Mouse (Mus musculus): ENCODE results near the gene Gins2. TPM values are rescaled to one million over a fixed set of nuclear protein-coding genes. Genes with fewer than 3 reads are reported as not detected.
A peak's percentile ranks its signal among the peaks of the same experiment; 100 is the strongest.

Gins2 gene
- polyA plus RNA-seq (2015; fragmentation: Nextera tagmentation; extraction: Ambion mirVana): 76.4 and 76.5 TPM in 2 replicates

GRCm38 (mm10) chr8:120588908-120589771 lies at the start of gene Gins2:
Gins2 (minus strand) TSS chr8:120589304.
- peak within 1 kb of the TSS; percentile 84 for H3K9ac ChIP-seq (ENCODE audit: low read length)
- H3K27me3 ChIP-seq (ENCODE audit: control insufficient read depth, insufficient read depth, low read length): no peaks in the 10 kb centered on the region
- WGBS: under 1% methylated on average over 67 of the region's 67 CpGs
- peak within 1 kb of the TSS; percentile 94 for H3K4me2 ChIP-seq (ENCODE audit: low read depth, low read length)
- H3K36me3 ChIP-seq (ENCODE audit: control insufficient read depth, insufficient read depth, low read length): 0 out of 2 replicates have a peak, but pooled peaks cover 6% of the 10 kb centered on the region
- ATAC-seq (ENCODE audit: insufficient read depth, low FRiP score): peak; percentile 98
- H3K9me3 ChIP-seq (replicated peaks; ENCODE audit: control insufficient read depth, low read length): no peaks in the 10 kb centered on the region
- H3K4me1 ChIP-seq (ENCODE audit: control insufficient read depth, insufficient read depth, low read length): peaks cover 11% of the 10 kb centered on the region
- H3K4me3 ChIP-seq (replicated peaks; ENCODE audit: low read length): peak within 1 kb of the TSS; percentile 79
- H3K27ac ChIP-seq (ENCODE audit: low read length): peak within 1 kb of the TSS; percentile 50

- under 1% methylated on average over 39 of the region's 42 CpGs for WGBS
- Histone ChIP-seq H3K4me3 (replicated peaks; ENCODE audit: low read length) (peak overlapping the region; percentile 65), H3K27ac (ENCODE audit: low read length) (no peak overlapping the region), H3K4me2 (ENCODE audit: low read depth, low read length) (peak overlapping the region; percentile 100), H3K9me3 (replicated peaks; ENCODE audit: control insufficient read depth, low read length) (no peaks in the 10 kb centered on the region), H3K9ac (ENCODE audit: low read length) (peak overlapping the region; percentile 79), H3K4me1 (ENCODE audit: control insufficient read depth, insufficient read depth, low read length) (peaks cover 8% of the 10 kb centered on the region), H3K36me3 (ENCODE audit: control insufficient read depth, insufficient read depth, low read length) (no peaks in the 10 kb centered on the region), H3K27me3 (ENCODE audit: control insufficient read depth, insufficient read depth, low read length) (peaks cover 5% of the 10 kb centered on the region)
- ATAC-seq (ENCODE audit: insufficient read depth, low FRiP score): peak; percentile 63
These were observed 45.3 kb upstream of the Gins2 start for GRCm38 (mm10) chr8:120634329-120634839.

GRCm38 (mm10) chr8:120633665-120634271 lies 44.7 kb upstream of the Gins2 start:
- no peaks in the 10 kb centered on the region for H3K36me3 ChIP-seq (ENCODE audit: control insufficient read depth, insufficient read depth, low read length)
- 2% methylated on average over 44 of the region's 44 CpGs for WGBS
- H3K9ac ChIP-seq (ENCODE audit: low read length): peak overlapping the region; percentile 79
- H3K27ac ChIP-seq (ENCODE audit: low read length): no peak overlapping the region
- peak; percentile 12; the same call in 1 of the 2 replicates for ATAC-seq (ENCODE audit: insufficient read depth, low FRiP score)
- H3K4me1 ChIP-seq (ENCODE audit: control insufficient read depth, insufficient read depth, low read length): peaks cover 8% of the 10 kb centered on the region
- H3K4me3 ChIP-seq (replicated peaks; ENCODE audit: low read length): peak overlapping the region; percentile 65
- H3K9me3 ChIP-seq (replicated peaks; ENCODE audit: control insufficient read depth, low read length): no peaks in the 10 kb centered on the region
- H3K27me3 ChIP-seq (ENCODE audit: control insufficient read depth, insufficient read depth, low read length): peaks cover 5% of the 10 kb centered on the region
- H3K4me2 ChIP-seq (ENCODE audit: low read depth, low read length): peak overlapping the region; percentile 100

- H3K9me3 ChIP-seq (replicated peaks; ENCODE audit: control insufficient read depth, low read length): no peaks in the 10 kb centered on the region
- no peak overlapping the region; the same call in 1 of the 2 replicates for H3K9ac ChIP-seq (ENCODE audit: low read length)
- no peak for ATAC-seq (ENCODE audit: insufficient read depth, low FRiP score)
- 42% methylated on average over 17 of the region's 17 CpGs for WGBS
- H3K27ac ChIP-seq (ENCODE audit: low read length): no peak overlapping the region
- peak overlapping the region; percentile 100 for H3K4me2 ChIP-seq (ENCODE audit: low read depth, low read length)
- peaks cover 5% of the 10 kb centered on the region for H3K27me3 ChIP-seq (ENCODE audit: control insufficient read depth, insufficient read depth, low read length)
- no peaks in the 10 kb centered on the region for H3K36me3 ChIP-seq (ENCODE audit: control insufficient read depth, insufficient read depth, low read length)
- H3K4me1 ChIP-seq (ENCODE audit: control insufficient read depth, insufficient read depth, low read length): peaks cover 8% of the 10 kb centered on the region
- H3K4me3 ChIP-seq (replicated peaks; ENCODE audit: low read length): no peak overlapping the region; the same call in 1 of the 2 replicates
These were observed 44.0 kb upstream of the Gins2 start for GRCm38 (mm10) chr8:120632969-120633664.

GRCm38 (mm10) chr8:120631441-120632375 lies 42.6 kb upstream of the Gins2 start:
- 80% methylated on average over 21 of the region's 21 CpGs for WGBS
- H3K4me3 ChIP-seq (replicated peaks; ENCODE audit: low read length): no peak overlapping the region
- H3K4me1 ChIP-seq (ENCODE audit: control insufficient read depth, insufficient read depth, low read length): peaks cover 8% of the 10 kb centered on the region
- H3K9me3 ChIP-seq (replicated peaks; ENCODE audit: control insufficient read depth, low read length): no peaks in the 10 kb centered on the region
- H3K9ac ChIP-seq (ENCODE audit: low read length): no peak overlapping the region
- peaks cover 5% of the 10 kb centered on the region for H3K27me3 ChIP-seq (ENCODE audit: control insufficient read depth, insufficient read depth, low read length)
- H3K4me2 ChIP-seq (ENCODE audit: low read depth, low read length): no peak overlapping the region
- no peak for ATAC-seq (ENCODE audit: insufficient read depth, low FRiP score)
- H3K36me3 ChIP-seq (ENCODE audit: control insufficient read depth, insufficient read depth, low read length): no peaks in the 10 kb centered on the region
- no peak overlapping the region for H3K27ac ChIP-seq (ENCODE audit: low read length)

- H3K9ac ChIP-seq (ENCODE audit: low read length): no peak overlapping the region
- no peak overlapping the region for H3K27ac ChIP-seq (ENCODE audit: low read length)
- WGBS: 50% methylated on average over 6 of the region's 6 CpGs
- H3K4me2 ChIP-seq (ENCODE audit: low read depth, low read length): no peak overlapping the region
- no peaks in the 10 kb centered on the region for H3K36me3 ChIP-seq (ENCODE audit: control insufficient read depth, insufficient read depth, low read length)
- peaks cover 5% of the 10 kb centered on the region for H3K27me3 ChIP-seq (ENCODE audit: control insufficient read depth, insufficient read depth, low read length)
- no peak overlapping the region for H3K4me3 ChIP-seq (replicated peaks; ENCODE audit: low read length)
- peaks cover 8% of the 10 kb centered on the region for H3K4me1 ChIP-seq (ENCODE audit: control insufficient read depth, insufficient read depth, low read length)
- no peak for ATAC-seq (ENCODE audit: insufficient read depth, low FRiP score)
- H3K9me3 ChIP-seq (replicated peaks; ENCODE audit: control insufficient read depth, low read length): no peaks in the 10 kb centered on the region
These were observed 41.7 kb upstream of the Gins2 start for GRCm38 (mm10) chr8:120630848-120631247.

GRCm38 (mm10) chr8:120630031-120630430 lies 40.9 kb upstream of the Gins2 start:
- Histone ChIP-seq H3K9me3 (replicated peaks; ENCODE audit: control insufficient read depth, low read length) (no peaks in the 10 kb centered on the region), H3K4me1 (ENCODE audit: control insufficient read depth, insufficient read depth, low read length) (peaks cover 8% of the 10 kb centered on the region), H3K9ac (ENCODE audit: low read length) (no peak overlapping the region), H3K27me3 (ENCODE audit: control insufficient read depth, insufficient read depth, low read length) (peaks cover 5% of the 10 kb centered on the region; the same call in 1 of the 2 replicates), H3K4me3 (replicated peaks; ENCODE audit: low read length) (no peak overlapping the region), H3K27ac (ENCODE audit: low read length) (no peak overlapping the region), H3K4me2 (ENCODE audit: low read depth, low read length) (no peak overlapping the region), H3K36me3 (ENCODE audit: control insufficient read depth, insufficient read depth, low read length) (no peaks in the 10 kb centered on the region)
- ATAC-seq (ENCODE audit: insufficient read depth, low FRiP score): no peak
- WGBS: 48% methylated on average over 5 of the region's 5 CpGs

GRCm38 (mm10) chr8:120627298-120627697 lies 38.2 kb upstream of the Gins2 start:
- no peak overlapping the region for H3K4me2 ChIP-seq (ENCODE audit: low read depth, low read length)
- H3K4me1 ChIP-seq (ENCODE audit: control insufficient read depth, insufficient read depth, low read length): peaks cover 2% of the 10 kb centered on the region; the same call in 1 of the 2 replicates
- no peaks in the 10 kb centered on the region for H3K9me3 ChIP-seq (replicated peaks; ENCODE audit: control insufficient read depth, low read length)
- no peak for ATAC-seq (ENCODE audit: insufficient read depth, low FRiP score)
- H3K27ac ChIP-seq (ENCODE audit: low read length): no peak overlapping the region
- no peaks in the 10 kb centered on the region for H3K27me3 ChIP-seq (ENCODE audit: control insufficient read depth, insufficient read depth, low read length)
- no peak overlapping the region for H3K4me3 ChIP-seq (replicated peaks; ENCODE audit: low read length)
- WGBS: 86% methylated on average over 5 of the region's 5 CpGs
- no peaks in the 10 kb centered on the region for H3K36me3 ChIP-seq (ENCODE audit: control insufficient read depth, insufficient read depth, low read length)
- no peak overlapping the region for H3K9ac ChIP-seq (ENCODE audit: low read length)
